Mouse (Mus musculus) kidney, postnatal 4 days (tissue): ENCODE results near the gene Gm10681.
"Not testable (repeated sequence)": the region's sequence is repeated elsewhere in the genome, so short reads cannot be mapped to it uniquely, and the experiment has no call there.

Experiments used
- DNase-seq, 2 experiments: peaks; one replicate each; pipeline ENCODE4 v3.0.0; 2021; ENCODE audit warnings: mixed read lengths in 2 of 2

Gene Gm10681

DNA sequence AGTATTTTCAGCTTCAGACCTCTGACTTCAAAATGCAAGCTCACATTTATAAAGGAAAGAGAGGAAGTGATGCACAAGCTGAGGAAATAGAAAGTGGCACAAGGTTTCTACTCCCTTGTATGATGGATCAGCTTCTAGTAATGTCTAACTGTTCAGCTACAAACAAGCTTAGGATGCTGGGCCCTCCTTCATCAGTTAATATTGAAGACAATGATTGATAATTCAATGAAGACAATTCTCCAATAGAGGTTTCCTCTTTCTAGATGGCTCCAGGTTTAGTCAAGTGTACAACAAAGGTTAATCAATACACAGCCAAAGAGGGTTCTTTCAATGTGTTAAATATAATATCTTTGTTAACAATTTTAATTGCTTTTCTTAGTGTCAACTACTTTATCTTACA, at the start of gene Gm10681:
TSS of gene Gm10681 (minus strand) at position 101 of the 400 bp plus-strand sequence.
- no peak for DNase-seq

GRCm38 (mm10) chr3:98635145-98635544, 46.5 kb upstream of the Gm10681 start:
- no peak for DNase-seq

DNA sequence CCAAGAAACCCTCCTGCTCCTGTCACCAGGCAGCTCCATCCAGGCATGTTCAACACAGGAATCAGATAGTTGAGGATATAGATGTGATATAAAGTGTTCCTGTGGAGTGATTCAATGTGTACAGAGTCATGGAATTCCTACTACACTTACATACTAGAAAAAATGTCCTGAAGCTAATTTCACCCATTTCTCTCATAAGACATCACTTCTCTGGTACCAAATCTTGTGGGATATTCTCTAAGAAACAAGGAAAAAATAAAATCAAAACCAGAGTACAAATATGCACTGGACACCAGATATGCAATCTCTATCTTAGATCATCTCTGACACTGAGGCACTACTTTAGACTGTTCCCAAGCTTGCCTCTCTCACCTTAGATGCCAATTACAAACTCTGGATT, 41.5 kb upstream of the Gm10681 start, which contains the start of gene Hsd3b5:
TSS of gene Hsd3b5 (minus strand) at position 101 of the 400 bp plus-strand sequence.
- no peak for DNase-seq

DNA sequence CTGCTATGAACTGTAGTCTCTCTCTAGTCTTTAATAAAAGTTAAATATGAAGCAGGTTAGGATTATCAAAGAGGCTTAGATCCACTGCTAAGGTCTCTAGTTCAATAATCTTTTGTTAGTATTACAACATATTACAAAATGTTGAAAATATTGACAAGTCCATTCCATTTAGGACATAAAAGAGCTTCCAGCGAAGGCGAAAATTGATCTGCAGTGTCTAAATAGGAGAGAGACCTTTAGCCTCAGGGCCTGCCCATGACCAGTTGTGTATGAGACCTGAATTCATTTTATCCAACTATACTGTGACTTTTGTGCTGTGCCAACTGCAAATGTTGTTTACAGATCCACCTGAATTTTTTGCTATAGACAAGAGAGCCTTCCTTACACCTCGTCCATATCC, 41.0 kb upstream of the Gm10681 start:
- DNase-seq = no peak

GRCm38 (mm10) chr3:98616786-98617185, 28.2 kb upstream of the Gm10681 start:
- not testable (repeated sequence) for DNase-seq

- DNase-seq = peak in 1 of 2 experiments; percentile 11
Measured at GRCm38 (mm10) chr3:98616244-98616643, 27.6 kb upstream of the Gm10681 start.

DNA sequence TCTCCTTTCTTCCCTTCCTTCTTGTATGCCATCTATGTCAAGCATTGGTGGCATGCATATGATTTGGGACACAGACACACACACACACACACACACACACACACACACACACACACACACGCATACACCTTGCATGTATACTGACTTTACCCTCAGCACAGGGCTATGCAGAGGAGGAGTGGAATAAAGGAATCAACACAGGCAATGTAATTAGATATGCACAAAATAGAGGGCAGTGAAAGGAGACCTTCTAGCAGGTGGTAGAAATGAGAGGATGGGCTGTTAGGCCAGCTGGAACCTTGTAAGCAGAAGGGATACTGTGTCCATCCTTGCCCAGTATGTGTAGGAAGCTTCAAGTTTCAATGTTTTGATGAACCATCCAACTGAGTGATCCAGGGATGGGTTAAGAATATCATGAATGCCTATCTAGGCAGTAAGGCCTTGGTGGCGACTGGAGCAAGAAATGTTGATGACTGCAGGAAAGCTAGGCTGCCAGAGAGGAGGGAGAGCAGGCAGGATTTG, 25.9 kb upstream of the Gm10681 start:
- not testable (repeated sequence) for DNase-seq

DNA sequence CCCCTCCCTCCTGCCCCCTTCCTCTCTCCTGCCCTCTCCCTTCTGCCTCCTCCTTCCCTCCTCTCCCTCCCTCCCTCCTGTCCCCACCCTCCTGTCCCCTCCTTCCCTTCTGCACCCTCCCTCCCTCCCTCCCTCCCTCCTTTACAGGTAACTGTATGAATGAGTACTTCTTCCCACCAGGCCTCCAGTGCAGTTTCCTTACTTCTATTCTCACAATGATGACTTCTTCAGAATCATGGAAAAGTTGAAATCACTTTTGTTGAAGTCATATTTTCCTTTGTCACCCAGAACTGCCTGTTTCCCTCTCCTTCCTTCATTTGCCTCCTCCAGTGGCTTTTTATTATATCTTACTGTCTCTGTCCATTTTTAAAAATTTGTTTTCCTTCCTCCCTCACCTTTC, 25.4 kb upstream of the Gm10681 start:
- no peak for DNase-seq

GRCm38 (mm10) chr3:98613540-98613939, 24.9 kb upstream of the Gm10681 start:
- DNase-seq = not testable (repeated sequence)

GRCm38 (mm10) chr3:98587721-98588120, 886 bp downstream of the Gm10681 start:
- no peak for DNase-seq

GRCm38 (mm10) chr3:98582622-98583021, 6.0 kb downstream of the Gm10681 start:
- not testable (repeated sequence) for DNase-seq

DNA sequence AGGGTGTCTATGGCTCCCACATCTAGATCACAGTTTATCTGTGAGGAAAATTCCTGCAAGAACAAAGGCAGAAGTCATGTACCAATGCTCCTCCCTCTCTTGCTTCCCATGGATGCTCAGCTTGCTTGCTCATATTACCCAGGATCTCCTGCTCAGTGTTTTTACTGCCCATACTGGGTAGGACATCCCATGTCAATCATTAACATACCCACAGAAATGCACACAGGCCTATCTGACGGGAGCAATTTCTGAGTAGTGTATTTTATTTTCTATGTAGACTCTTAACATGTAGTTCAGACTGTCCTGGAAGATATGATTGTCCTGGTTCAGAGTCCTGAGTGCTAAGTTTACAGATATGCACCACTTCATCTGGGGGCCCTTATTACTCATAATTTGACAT, 6.4 kb downstream of the Gm10681 start:
- DNase-seq = not testable (repeated sequence)

DNA sequence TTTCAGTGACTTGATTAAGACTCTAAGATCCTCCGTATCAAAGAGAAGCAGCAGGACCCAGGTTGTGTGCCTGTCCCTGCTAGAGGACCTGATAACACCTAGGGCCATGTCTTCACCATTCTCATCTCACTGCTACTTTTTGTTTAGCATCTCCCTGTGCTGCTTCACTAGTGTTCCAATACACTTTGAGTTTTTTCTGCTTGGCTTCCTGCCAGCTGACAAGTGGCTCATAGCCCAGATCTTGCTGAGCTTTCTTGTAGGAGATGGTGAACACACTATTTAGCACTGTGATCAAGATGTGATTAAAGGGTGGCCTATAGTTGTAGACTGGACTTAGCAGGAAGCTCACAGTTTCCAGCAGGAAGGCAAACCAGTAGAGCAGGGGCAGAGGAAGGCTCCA, 7.6 kb downstream of the Gm10681 start:
- peak; percentile 59 to 65 for DNase-seq

DNA sequence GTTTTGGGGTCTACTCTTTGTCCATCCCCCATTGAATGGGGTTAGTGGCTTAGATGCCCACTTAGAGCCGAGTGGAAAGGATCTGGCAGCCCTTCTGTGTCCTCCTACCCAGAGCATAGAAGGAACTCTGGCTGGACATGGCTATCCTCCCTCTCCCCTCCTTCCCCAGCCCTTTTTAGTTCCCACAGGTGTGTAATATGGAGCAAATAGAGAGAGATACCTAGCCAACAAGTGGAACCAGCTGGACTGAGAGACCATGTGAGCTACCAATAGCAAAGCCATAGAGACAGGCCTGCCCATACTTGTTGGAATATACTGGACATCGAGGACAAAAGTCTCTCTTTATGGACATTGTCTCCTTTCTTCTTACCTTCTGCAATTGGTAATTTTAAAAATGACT, 20.9 kb downstream of the Gm10681 start:
- DNase-seq = not testable (repeated sequence)

DNA sequence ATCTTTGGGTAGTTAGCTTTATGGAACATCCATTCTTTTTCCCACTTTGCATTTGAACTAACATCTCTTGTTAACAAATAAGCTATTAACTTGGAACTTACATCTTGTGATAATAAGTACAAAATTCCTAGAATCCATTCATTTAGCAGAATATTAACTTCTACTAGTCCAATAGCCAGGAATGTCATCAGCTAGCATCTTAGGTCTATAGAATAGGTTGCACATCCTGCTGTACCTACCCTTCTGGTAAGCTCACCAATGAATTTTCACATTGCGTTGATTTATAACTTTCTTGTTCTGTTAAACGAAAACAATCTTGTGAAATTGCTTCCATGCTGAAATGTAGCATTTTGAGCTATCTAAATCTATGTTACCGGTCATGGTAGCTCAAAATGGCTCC, 23.7 kb downstream of the Gm10681 start:
- DNase-seq = not testable (repeated sequence)

DNA sequence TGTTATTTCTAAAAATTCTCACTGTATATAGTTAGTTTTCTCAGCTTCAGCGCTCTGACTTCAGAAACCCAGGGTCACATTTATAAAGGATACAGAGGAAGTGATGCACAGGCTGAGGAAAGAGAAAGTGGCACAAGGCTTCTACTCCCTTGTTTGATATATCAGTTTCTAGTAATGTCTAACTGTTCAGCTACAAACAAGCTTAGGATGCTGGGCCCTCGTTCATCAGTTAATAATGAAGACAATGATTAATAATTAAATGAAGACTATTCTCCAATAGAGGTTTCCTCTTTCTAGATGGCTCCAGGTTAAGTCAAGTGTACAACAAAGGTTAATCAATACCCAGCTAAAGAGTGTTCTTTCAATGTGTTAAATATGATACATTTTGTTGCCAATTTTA, 24.8 kb downstream of the Gm10681 start:
- DNase-seq = not testable (repeated sequence)

DNA sequence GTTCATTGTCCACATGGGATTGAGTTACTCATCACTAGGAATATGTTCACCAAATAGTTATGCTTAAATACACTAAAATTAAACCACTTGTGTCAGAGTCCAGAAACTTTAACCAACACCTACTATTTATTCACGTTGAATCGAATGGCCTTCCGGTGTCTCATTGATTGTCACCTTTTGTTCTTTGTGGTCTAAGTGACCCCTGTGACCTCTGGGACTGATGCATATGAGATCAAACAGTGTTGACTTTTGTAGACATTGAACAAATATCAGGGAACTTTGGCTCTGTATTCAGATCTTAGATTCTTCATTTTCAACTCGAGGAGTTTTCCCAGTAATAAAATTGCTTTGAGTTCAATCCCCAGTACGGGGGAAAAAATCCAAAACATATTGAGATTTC, 27.9 kb downstream of the Gm10681 start:
- not testable (repeated sequence) for DNase-seq

GRCm38 (mm10) chr3:98550832-98551231, 37.8 kb downstream of the Gm10681 start:
- not testable (repeated sequence) for DNase-seq

DNA sequence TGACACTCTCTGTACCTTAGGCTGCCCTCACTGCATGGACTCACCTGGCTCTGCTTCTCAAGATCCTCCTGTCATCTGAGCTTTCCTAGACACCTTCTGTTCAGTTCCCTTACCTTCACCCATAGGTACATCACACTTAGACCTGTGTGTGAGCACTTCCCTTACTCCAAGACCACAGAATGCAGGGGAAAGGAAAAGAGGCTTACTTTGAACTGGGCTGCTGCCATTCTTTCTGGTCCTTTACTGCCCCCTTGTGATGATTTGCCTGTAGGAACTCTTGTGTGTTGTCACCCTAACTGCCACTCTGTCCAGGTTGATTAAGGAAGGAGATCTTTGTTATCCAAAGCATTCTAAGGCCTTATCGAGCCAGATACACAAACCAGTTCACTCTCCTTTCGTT, 38.4 kb downstream of the Gm10681 start:
- DNase-seq = not testable (repeated sequence)

DNA sequence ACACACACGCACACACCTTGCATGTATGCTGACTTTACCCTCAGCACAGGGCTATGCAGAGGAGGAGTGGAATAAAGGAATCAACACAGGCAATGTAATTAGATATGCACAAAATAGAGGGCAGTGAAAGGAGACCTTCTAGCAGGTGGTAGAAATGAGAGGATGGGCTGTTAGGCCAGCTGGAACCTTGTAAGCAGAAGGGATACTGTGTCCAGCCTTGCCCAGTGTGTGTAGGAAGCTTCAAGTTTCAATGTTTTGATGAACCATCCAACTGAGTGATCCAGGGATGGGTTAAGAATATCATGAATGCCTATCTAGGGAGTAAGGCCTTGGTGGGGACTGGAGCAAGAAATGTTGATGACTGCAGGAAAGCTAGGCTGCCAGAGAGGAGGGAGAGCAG, 40.1 kb downstream of the Gm10681 start:
- not testable (repeated sequence) for DNase-seq

DNA sequence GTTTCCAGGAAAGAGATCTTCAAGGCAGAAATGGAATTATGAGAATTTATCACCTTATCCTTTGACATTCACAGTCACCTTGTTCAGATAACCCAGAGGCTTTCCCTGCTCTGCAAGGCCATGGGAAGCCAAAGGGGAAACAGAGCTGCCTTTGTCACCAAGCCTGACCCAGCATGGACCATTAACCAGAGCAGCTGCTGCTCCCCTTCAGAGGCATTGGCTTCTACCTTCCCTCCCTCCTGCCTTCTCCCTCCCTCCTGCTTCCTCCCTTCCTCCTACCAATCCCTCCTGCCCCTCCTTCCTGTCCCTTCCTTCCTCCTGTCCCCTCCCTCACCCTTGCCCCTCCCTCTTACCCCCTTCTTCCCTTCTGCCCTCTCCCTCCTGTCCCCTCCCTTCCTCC, 41.0 kb downstream of the Gm10681 start:
- not testable (repeated sequence) for DNase-seq

DNA sequence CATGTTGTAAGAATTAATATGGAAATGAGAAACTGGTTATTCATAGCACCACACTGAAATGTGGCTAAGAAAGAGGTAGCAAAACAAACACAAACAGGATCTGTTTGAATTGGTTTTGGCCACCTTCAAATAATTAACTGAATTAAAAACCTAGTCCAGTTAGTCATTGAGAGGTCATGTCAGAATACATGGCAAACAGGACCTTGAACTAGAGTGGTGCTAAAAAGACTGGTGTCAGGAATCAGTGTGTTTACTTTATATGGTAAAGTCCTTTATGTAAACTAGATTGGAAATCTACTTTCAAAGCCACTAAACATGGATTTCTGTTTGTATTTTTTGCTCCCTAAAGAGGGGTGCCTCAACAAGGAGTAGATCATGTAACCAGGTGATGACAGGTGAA, 63.6 kb downstream of the Gm10681 start:
- not testable (repeated sequence) for DNase-seq

GRCm38 (mm10) chr3:98524552-98524951, 64.1 kb downstream of the Gm10681 start:
- not testable (repeated sequence) for DNase-seq

DNA sequence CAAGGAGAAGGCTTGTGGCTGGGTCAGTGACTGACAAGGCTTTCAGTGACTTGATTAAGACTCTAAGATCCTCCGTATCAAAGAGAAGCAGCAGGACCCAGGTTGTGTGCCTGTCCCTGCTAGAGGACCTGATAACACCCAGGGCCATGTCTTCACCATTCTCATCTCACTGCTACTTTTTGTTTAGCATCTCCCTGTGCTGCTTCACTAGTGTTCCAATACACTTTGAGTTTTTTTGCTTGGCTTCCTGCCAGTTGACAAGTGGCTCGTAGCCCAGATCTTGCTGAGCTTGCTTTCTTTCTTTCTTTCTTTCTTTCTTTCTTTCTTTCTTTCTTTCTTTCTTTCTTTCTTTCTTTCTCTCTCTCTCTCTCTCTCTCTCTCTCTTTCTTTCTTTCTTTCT, 65.8 kb downstream of the Gm10681 start:
- not testable (repeated sequence) for DNase-seq

DNA sequence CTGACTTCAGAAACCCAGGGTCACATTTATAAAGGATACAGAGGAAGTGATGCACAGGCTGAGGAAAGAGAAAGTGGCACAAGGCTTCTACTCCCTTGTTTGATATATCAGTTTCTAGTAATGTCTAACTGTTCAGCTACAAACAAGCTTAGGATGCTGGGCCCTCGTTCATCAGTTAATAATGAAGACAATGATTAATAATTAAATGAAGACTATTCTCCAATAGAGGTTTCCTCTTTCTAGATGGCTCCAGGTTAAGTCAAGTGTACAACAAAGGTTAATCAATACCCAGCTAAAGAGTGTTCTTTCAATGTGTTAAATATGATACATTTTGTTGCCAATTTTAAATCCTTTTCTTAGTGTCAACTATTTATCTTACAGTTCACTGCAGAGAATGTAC, 78.2 kb downstream of the Gm10681 start, which contains the start of gene Hsd3b4:
TSS of gene Hsd3b4 (minus strand) at position 101 of the 400 bp plus-strand sequence.
- not testable (repeated sequence) for DNase-seq
